Mouse (Mus musculus) kidney, adult 18-20 months (tissue): ENCODE data around the gene Coro1a.
A peak's percentile ranks its signal among the peaks of the same experiment; 100 is the strongest.

Experiments used
- DNase-seq: peaks from one replicate; pipeline ENCODE4 v3.0.0; 2021

Coro1a gene

GRCm38 (mm10) chr7:126679683-126680082 is 27.9 kb downstream of the Coro1a start:
- no peak for DNase-seq

GRCm38 (mm10) chr7:126678545-126679341 is 28.8 kb downstream of the Coro1a start:
- peak; percentile 31 for DNase-seq

- no peak for DNase-seq
Measured at GRCm38 (mm10) chr7:126676631-126677220, 30.9 kb downstream of the Coro1a start.

GRCm38 (mm10) chr7:126676207-126676606 is 31.4 kb downstream of the Coro1a start, which contains the start of gene Sult1a1:
TSS of gene Sult1a1 (minus strand) at chr7:126676432.
- DNase-seq: peak; percentile 84

- no peak for DNase-seq
Measured at GRCm38 (mm10) chr7:126675104-126675503, 32.5 kb downstream of the Coro1a start.

GRCm38 (mm10) chr7:126672111-126672510 is 35.5 kb downstream of the Coro1a start:
- no peak for DNase-seq

- no peak for DNase-seq
Measured at GRCm38 (mm10) chr7:126670152-126670551, 37.4 kb downstream of the Coro1a start.

- no peak for DNase-seq
Measured at GRCm38 (mm10) chr7:126668452-126668851, 39.1 kb downstream of the Coro1a start.

- no peak for DNase-seq
Measured at GRCm38 (mm10) chr7:126667495-126668090, 40.0 kb downstream of the Coro1a start.

- DNase-seq: peak; percentile 60
Measured at GRCm38 (mm10) chr7:126665269-126665668, 42.3 kb downstream of the Coro1a start.

GRCm38 (mm10) chr7:126663646-126664045 is 43.9 kb downstream of the Coro1a start:
- no peak for DNase-seq

- no peak for DNase-seq
Measured at GRCm38 (mm10) chr7:126659771-126660170, 47.8 kb downstream of the Coro1a start.

- no peak for DNase-seq
Measured at GRCm38 (mm10) chr7:126657522-126657921, 50.1 kb downstream of the Coro1a start.

GRCm38 (mm10) chr7:126655695-126656094 is 51.9 kb downstream of the Coro1a start:
- DNase-seq: no peak

GRCm38 (mm10) chr7:126653991-126654390 is 53.6 kb downstream of the Coro1a start:
- DNase-seq: no peak

GRCm38 (mm10) chr7:126650852-126651251 is 56.7 kb downstream of the Coro1a start:
- DNase-seq: no peak
